ENCODE assay signal across 22 mouse cellular contexts in genomic region chr2:30268371-30268770, GRCm38 (mm10). TPM values are rescaled to one million over a fixed set of nuclear protein-coding genes. Genes with fewer than 3 reads are reported as not detected.
A peak's percentile ranks its signal among the peaks of the same experiment; 100 is the strongest.
DNase-seq lines count a peak whose midpoint lies in the region; ATAC-seq and TF ChIP-seq lines count a peak whose summit lies in the region.
"Had no signal": no experiment of that assay in that cellular context is flagged by ENCODE, and none has a peak within 500 bp of the region (broad histone marks: within the 10 kb centered on the region; RNA-seq: fewer than 3 reads in every experiment).

No protein-coding gene starts in this region.

- no peak for TF ChIP-seq EP300 in stomach, postnatal 0 days (optimal IDR thresholded peaks at IDR 0.05)

- no peak overlapping the region for H3K4me3 ChIP-seq in heart, embryonic 10.5 days
- H3K4me3 ChIP-seq in liver, adult 2 months (ENCODE audit: insufficient read depth, low read depth, low read length) = no peak overlapping the region
- no peak overlapping the region for H3K4me3 ChIP-seq in liver, embryonic 11.5 days (ENCODE audit: low read depth, low read length)
- no peak overlapping the region for H3K4me3 ChIP-seq in liver, embryonic 15.5 days (replicated peaks)
- no peak overlapping the region for H3K4me3 ChIP-seq in stomach, postnatal 0 days (ENCODE audit: low read depth, low read length)
- H3K4me3 ChIP-seq: embryonic facial prominence, embryonic 15.5 days; forebrain, embryonic 12.5 days; neural tube, embryonic 12.5 days had no signal

- H3K79me2 ChIP-seq in liver, adult 2 months (ENCODE audit: control insufficient read depth, insufficient read depth, low read length) = peaks cover 11% of the 10 kb centered on the region

- peak; percentile 59 for DNase-seq in adrenal gland, adult 2 months
- DNase-seq in adrenal gland, adult 18-20 months (ENCODE audit: low spot score in 2 of 2) = no peak
- no peak for DNase-seq in heart, embryonic 10.5 days (ENCODE audit: low spot score)
- no peak for DNase-seq in heart, adult 8-10 months (ENCODE audit: low spot score)
- no peak for DNase-seq in liver, adult 2 months (ENCODE audit: extremely low read depth, low read depth, low spot score)
- DNase-seq in liver, embryonic 11.5 days (ENCODE audit: low spot score) = no peak
- no peak for DNase-seq in stomach, postnatal 0 days (ENCODE audit: low spot score)
- DNase-seq: adrenal gland, adult 8-10 months; embryo, embryonic 11 days; kidney, adult 18-20 months; kidney, postnatal 10 days; thymus, postnatal 25 days had no signal

- H3K4me2 ChIP-seq in liver, embryonic 11.5 days = no peak overlapping the region
- H3K4me2 ChIP-seq in liver, embryonic 15.5 days = no peak overlapping the region; the same call in 1 of the 2 replicates
- no peak overlapping the region for H3K4me2 ChIP-seq in stomach, postnatal 0 days (replicated peaks; ENCODE audit: low read depth)
- H3K4me2 ChIP-seq: embryonic facial prominence, embryonic 15.5 days; forebrain, embryonic 12.5 days; neural tube, embryonic 12.5 days had no signal

- peak overlapping the region; percentile 72 for H3K9ac ChIP-seq in liver, adult 2 months (ENCODE audit: low read depth, low read length)
- H3K9ac ChIP-seq in liver, embryonic 11.5 days (ENCODE audit: low read depth, low read length) = no peak overlapping the region
- H3K9ac ChIP-seq in liver, embryonic 15.5 days = no peak overlapping the region
- no peak overlapping the region for H3K9ac ChIP-seq in stomach, postnatal 0 days (ENCODE audit: low read length)
- H3K9ac ChIP-seq: embryonic facial prominence, embryonic 15.5 days; neural tube, embryonic 12.5 days had no signal

- no peak for TF ChIP-seq POLR2A in liver, adult 2 months (IDR thresholded peaks at IDR 0.05; ENCODE audit: extremely low read depth, insufficient read depth, low read length)

- peaks cover 42% of the 10 kb centered on the region for H3K4me1 ChIP-seq in heart, embryonic 10.5 days
- peaks cover 46% of the 10 kb centered on the region for H3K4me1 ChIP-seq in liver, adult 2 months (ENCODE audit: control insufficient read depth, insufficient read depth, low read length)
- peaks cover 33% of the 10 kb centered on the region for H3K4me1 ChIP-seq in liver, embryonic 11.5 days (replicated peaks; ENCODE audit: control insufficient read depth, insufficient read depth, low read length)
- peaks cover 43% of the 10 kb centered on the region for H3K4me1 ChIP-seq in liver, embryonic 15.5 days (replicated peaks)
- H3K4me1 ChIP-seq in stomach, postnatal 0 days (replicated peaks; ENCODE audit: control insufficient read depth, insufficient read depth) = peaks cover 15% of the 10 kb centered on the region

- TF ChIP-seq CTCF in liver, adult 2 months (IDR thresholded peaks at IDR 0.05; ENCODE audit: low read depth, low read length) = peak; percentile 17; the same call in 1 of the 2 replicates
- no peak for TF ChIP-seq CTCF in stomach, postnatal 0 days (IDR thresholded peaks at IDR 0.05; ENCODE audit: low read depth)

- ATAC-seq in liver, embryonic 11.5 days (replicated peaks; ENCODE audit: low FRiP score) = no peak
- no peak for ATAC-seq in liver, embryonic 15.5 days (ENCODE audit: insufficient read depth)
- no peak for ATAC-seq in stomach, postnatal 0 days (ENCODE audit: low FRiP score, low TSS enrichment)
- ATAC-seq: hindbrain, embryonic 16.5 days; lung, postnatal 0 days had no signal

- peak overlapping the region; percentile 52 for H3K27ac ChIP-seq in heart, embryonic 10.5 days
- H3K27ac ChIP-seq in liver, adult 2 months (replicated peaks; ENCODE audit: insufficient read depth, low read depth, low read length) = peak overlapping the region; percentile 98
- H3K27ac ChIP-seq in liver, embryonic 11.5 days (ENCODE audit: low read depth, low read length) = no peak overlapping the region
- H3K27ac ChIP-seq in liver, embryonic 15.5 days (replicated peaks) = peak overlapping the region; percentile 19; the same call in 1 of the 2 replicates
- H3K27ac ChIP-seq in stomach, postnatal 0 days (replicated peaks) = no peak overlapping the region
- H3K27ac ChIP-seq: embryonic facial prominence, embryonic 15.5 days; forebrain, embryonic 12.5 days; neural tube, embryonic 12.5 days had no signal

- 46% methylated on average over 4 of the region's 4 CpGs for WGBS in heart, embryonic 10.5 days
- WGBS in liver, adult 2 months = 38% methylated on average over 4 of the region's 4 CpGs
- WGBS in liver, embryonic 11.5 days = 56% methylated on average over 4 of the region's 4 CpGs
- 44% methylated on average over 4 of the region's 4 CpGs for WGBS in liver, embryonic 15.5 days (ENCODE audit: insufficient replicate concordance)
- 60% methylated on average over 4 of the region's 4 CpGs for WGBS in stomach, postnatal 0 days

- H3K36me3 ChIP-seq in heart, embryonic 10.5 days = peaks cover 18% of the 10 kb centered on the region
- peaks cover 15% of the 10 kb centered on the region for H3K36me3 ChIP-seq in liver, adult 2 months (ENCODE audit: control insufficient read depth, insufficient read depth, low read length)
- 0 out of 2 replicates have a peak, but pooled peaks cover 6% of the 10 kb centered on the region for H3K36me3 ChIP-seq in liver, embryonic 11.5 days (ENCODE audit: control insufficient read depth, insufficient read depth, low read length)
- H3K36me3 ChIP-seq in liver, embryonic 15.5 days (replicated peaks) = peaks cover 17% of the 10 kb centered on the region
- H3K36me3 ChIP-seq in stomach, postnatal 0 days (ENCODE audit: control insufficient read depth, insufficient read depth, low read length) = peaks cover 9% of the 10 kb centered on the region; the same call in 1 of the 2 replicates

- H3K27me3 ChIP-seq in heart, embryonic 10.5 days (ENCODE audit: insufficient read depth, poor library complexity, severe bottlenecking) = no peaks in the 10 kb centered on the region
- H3K27me3 ChIP-seq in liver, adult 2 months (ENCODE audit: control insufficient read depth, insufficient read depth, low read length) = no peaks in the 10 kb centered on the region
- H3K27me3 ChIP-seq in liver, embryonic 11.5 days (replicated peaks; ENCODE audit: control insufficient read depth, insufficient read depth, low read length) = no peaks in the 10 kb centered on the region
- no peaks in the 10 kb centered on the region for H3K27me3 ChIP-seq in liver, embryonic 15.5 days
- H3K27me3 ChIP-seq in stomach, postnatal 0 days (ENCODE audit: control insufficient read depth, insufficient read depth, low read length) = no peaks in the 10 kb centered on the region
- H3K27me3 ChIP-seq: embryonic facial prominence, embryonic 15.5 days; forebrain, embryonic 12.5 days; neural tube, embryonic 12.5 days had no signal

- H3K9me3 ChIP-seq in heart, embryonic 10.5 days = no peaks in the 10 kb centered on the region
- no peaks in the 10 kb centered on the region for H3K9me3 ChIP-seq in liver, embryonic 11.5 days (ENCODE audit: control insufficient read depth, low read length)
- no peaks in the 10 kb centered on the region for H3K9me3 ChIP-seq in liver, embryonic 15.5 days (replicated peaks)
- H3K9me3 ChIP-seq in stomach, postnatal 0 days (ENCODE audit: control insufficient read depth, low read length) = no peaks in the 10 kb centered on the region
- H3K9me3 ChIP-seq: embryonic facial prominence, embryonic 15.5 days; forebrain, embryonic 12.5 days; neural tube, embryonic 12.5 days had no signal

RNA-seq across cellular contexts. Expression of gene Phyhd1, which starts 2.4 kb away (rescaled TPM):
- total RNA-seq in adrenal gland, adult 2 months (2021) = 10 to 100 TPM; 17.5 to 18.0 TPM
- 8.5 and 18.3 TPM in 2 replicates for polyA plus RNA-seq in adrenal gland, adult 2 months (2012; rRNA removed)
- 10 to 100 TPM; 13.6 to 18.0 TPM for total RNA-seq in adrenal gland, adult 18-20 months (2021)
- 4.4 and 5.2 TPM in 2 replicates for polyA plus RNA-seq in heart, embryonic 10.5 days (2016; fragmentation: Nextera tagmentation; extraction: Ambion mirVana)
- 100 to 1,000 TPM in 3 of 4 experiments, 10 to 100 TPM in 1; 97.7 to 135 (median 112) TPM for total RNA-seq in heart, adult 8-10 months (2022)
- total RNA-seq in liver, adult 2 months (2014; rRNA removed) = 87.4 and 97.7 TPM in 2 replicates
- 154 and 158 TPM in 2 replicates for polyA plus RNA-seq in liver, adult 2 months (2012; rRNA removed)
- 10.5 and 11.7 TPM in 2 replicates for polyA plus RNA-seq in liver, embryonic 11.5 days (2014; fragmentation: Nextera tagmentation; extraction: Ambion mirVana)
- 13.0 and 15.7 TPM in 2 replicates for polyA plus RNA-seq in liver, embryonic 15.5 days (2015; fragmentation: Nextera tagmentation; extraction: Ambion mirVana)
- 5.8 and 7.1 TPM in 2 replicates for polyA plus RNA-seq in stomach, postnatal 0 days (2015; fragmentation: Nextera tagmentation; extraction: Ambion mirVana)

RNA-seq across cellular contexts. Expression of gene Gm28038, which starts 12.5 kb away (rescaled TPM):
- not detected for total RNA-seq in adrenal gland, adult 2 months (2021)
- not detected in 2 replicates for polyA plus RNA-seq in adrenal gland, adult 2 months (2012; rRNA removed)
- not detected for total RNA-seq in adrenal gland, adult 18-20 months (2021)
- not detected in 2 replicates for polyA plus RNA-seq in heart, embryonic 10.5 days (2016; fragmentation: Nextera tagmentation; extraction: Ambion mirVana)
- 1 to 10 TPM in 2 of 4 experiments, not detected in 2; 1.3 to 3.7 TPM for total RNA-seq in heart, adult 8-10 months (2022)
- total RNA-seq in liver, adult 2 months (2014; rRNA removed) = not detected in 2 replicates
- not detected in 2 replicates for polyA plus RNA-seq in liver, adult 2 months (2012; rRNA removed)
- polyA plus RNA-seq in liver, embryonic 11.5 days (2014; fragmentation: Nextera tagmentation; extraction: Ambion mirVana) = not detected in 2 replicates
- polyA plus RNA-seq in liver, embryonic 15.5 days (2015; fragmentation: Nextera tagmentation; extraction: Ambion mirVana) = not detected in 2 replicates
- polyA plus RNA-seq in stomach, postnatal 0 days (2015; fragmentation: Nextera tagmentation; extraction: Ambion mirVana) = not detected in 2 replicates
- total RNA-seq: adrenal gland, adult 8-10 months; gastrocnemius, postnatal 4 days; monocyte, adult 5-6 weeks had no signal
- polyA plus RNA-seq: embryonic facial prominence, embryonic 15.5 days; forebrain, embryonic 12.5 days; frontal cortex, adult 2 months; hindbrain, embryonic 16.5 days; limb, embryonic 14.5 days; lung, postnatal 0 days; neural tube, embryonic 12.5 days had no signal

RNA-seq across cellular contexts. Expression of gene Dolk, which starts 17.8 kb away (rescaled TPM):
- 10 to 100 TPM; 39.5 to 61.5 TPM for total RNA-seq in adrenal gland, adult 2 months (2021)
- 39.0 and 42.2 TPM in 2 replicates for polyA plus RNA-seq in adrenal gland, adult 2 months (2012; rRNA removed)
- 10 to 100 TPM; 40.8 to 41.6 TPM for total RNA-seq in adrenal gland, adult 18-20 months (2021)
- polyA plus RNA-seq in heart, embryonic 10.5 days (2016; fragmentation: Nextera tagmentation; extraction: Ambion mirVana) = 29.3 and 31.7 TPM in 2 replicates
- total RNA-seq in heart, adult 8-10 months (2022) = 10 to 100 TPM; 20.8 to 25.2 (median 24.1) TPM
- total RNA-seq in liver, adult 2 months (2014; rRNA removed) = 12.2 and 14.7 TPM in 2 replicates
- 20.3 and 20.6 TPM in 2 replicates for polyA plus RNA-seq in liver, adult 2 months (2012; rRNA removed)
- polyA plus RNA-seq in liver, embryonic 11.5 days (2014; fragmentation: Nextera tagmentation; extraction: Ambion mirVana) = 24.2 and 25.6 TPM in 2 replicates
- 12.0 and 14.3 TPM in 2 replicates for polyA plus RNA-seq in liver, embryonic 15.5 days (2015; fragmentation: Nextera tagmentation; extraction: Ambion mirVana)
- 21.1 and 21.9 TPM in 2 replicates for polyA plus RNA-seq in stomach, postnatal 0 days (2015; fragmentation: Nextera tagmentation; extraction: Ambion mirVana)

RNA-seq across cellular contexts. Expression of gene Nup188, which starts 17.8 kb away (rescaled TPM):
- total RNA-seq in adrenal gland, adult 2 months (2021) = 10 to 100 TPM; 24.9 to 31.1 TPM
- polyA plus RNA-seq in adrenal gland, adult 2 months (2012; rRNA removed) = 54.4 and 66.6 TPM in 2 replicates
- total RNA-seq in adrenal gland, adult 18-20 months (2021) = 10 to 100 TPM; 29.6 to 30.3 TPM
- 45.2 and 46.5 TPM in 2 replicates for polyA plus RNA-seq in heart, embryonic 10.5 days (2016; fragmentation: Nextera tagmentation; extraction: Ambion mirVana)
- 10 to 100 TPM; 15.3 to 19.8 (median 16.4) TPM for total RNA-seq in heart, adult 8-10 months (2022)
- 4.1 and 6.2 TPM in 2 replicates for total RNA-seq in liver, adult 2 months (2014; rRNA removed)
- 6.0 and 9.6 TPM in 2 replicates for polyA plus RNA-seq in liver, adult 2 months (2012; rRNA removed)
- 60.1 and 64.5 TPM in 2 replicates for polyA plus RNA-seq in liver, embryonic 11.5 days (2014; fragmentation: Nextera tagmentation; extraction: Ambion mirVana)
- polyA plus RNA-seq in liver, embryonic 15.5 days (2015; fragmentation: Nextera tagmentation; extraction: Ambion mirVana) = 13.6 and 14.0 TPM in 2 replicates
- polyA plus RNA-seq in stomach, postnatal 0 days (2015; fragmentation: Nextera tagmentation; extraction: Ambion mirVana) = 8.5 and 9.9 TPM in 2 replicates

RNA-seq across cellular contexts. Expression of gene Gm28035, which starts 28.0 kb away (rescaled TPM):
- total RNA-seq in adrenal gland, adult 2 months (2021) = 1 to 10 TPM in 1 of 2 experiments, under 1 TPM in 1; 0.97 to 1.9 TPM
- 14.0 and 15.0 TPM in 2 replicates for polyA plus RNA-seq in adrenal gland, adult 2 months (2012; rRNA removed)
- 1 to 10 TPM; 1.4 to 2.3 TPM for total RNA-seq in adrenal gland, adult 18-20 months (2021)
- 0.14 and 0.19 TPM in 2 replicates for polyA plus RNA-seq in heart, embryonic 10.5 days (2016; fragmentation: Nextera tagmentation; extraction: Ambion mirVana)
- total RNA-seq in heart, adult 8-10 months (2022) = 1 to 10 TPM; 1.8 to 6.1 (median 3.6) TPM
- total RNA-seq in liver, adult 2 months (2014; rRNA removed) = 4.2 and 5.1 TPM in 2 replicates
- polyA plus RNA-seq in liver, adult 2 months (2012; rRNA removed) = 5.9 and 8.6 TPM in 2 replicates
- 0.16 and 0.23 TPM in 2 replicates for polyA plus RNA-seq in liver, embryonic 11.5 days (2014; fragmentation: Nextera tagmentation; extraction: Ambion mirVana)
- 0.10 and 0.16 TPM in 2 replicates for polyA plus RNA-seq in liver, embryonic 15.5 days (2015; fragmentation: Nextera tagmentation; extraction: Ambion mirVana)
- 0.05 and 0.11 TPM in 2 replicates for polyA plus RNA-seq in stomach, postnatal 0 days (2015; fragmentation: Nextera tagmentation; extraction: Ambion mirVana)
- total RNA-seq: monocyte, adult 5-6 weeks had no signal

Comparison
In these comparisons a context has a peak if more than half of its experiments do, and no peak if none do; other contexts are left out.
1. H3K27ac ChIP-seq: peak in heart, embryonic 10.5 days (single experiment), liver, adult 2 months (single experiment) and liver, embryonic 15.5 days (single experiment); none in liver, embryonic 11.5 days (single experiment) and stomach, postnatal 0 days (single experiment).